Mouse (Mus musculus) heart, embryonic 14.5 days (tissue): ENCODE measurements around the gene Gm14190. TPM values are rescaled to one million over a fixed set of nuclear protein-coding genes. Genes with fewer than 3 reads are reported as not detected.

ENCODE experiments used
- polyA plus RNA-seq: library from polyadenylated mRNA; unstranded; fragments of >200 nt; fragmentation: Nextera tagmentation; extraction: Ambion mirVana; gene quantifications from 2 replicates; pipeline ENCODE4 v1.2.1, GENCODE M21; 2014

The Gm14190 gene
- polyA plus RNA-seq, 1 experiment from 2014 or later, result not detected

Other genes starting within 250 kb of the Gm14190 start
- gene Krt23, start 197.6 kb downstream of the Gm14190 start, polyA plus RNA-seq, result 0.38 TPM in 1 of 2 replicates, not detected in the other
- gene Krt39, start 169.4 kb downstream of the Gm14190 start, polyA plus RNA-seq, result not detected in 2 replicates
- gene Krt40, start 147.6 kb downstream of the Gm14190 start, polyA plus RNA-seq, result not detected in 2 replicates
- gene Krtap3-3, start 139.9 kb downstream of the Gm14190 start, polyA plus RNA-seq, result not detected in 2 replicates
- not detected in 2 replicates for gene Krtap3-2, start 133.9 kb downstream of the Gm14190 start, polyA plus RNA-seq
- gene Gm11939, start 131.3 kb downstream of the Gm14190 start, polyA plus RNA-seq, result not detected in 2 replicates
- gene Krtap3-1, start 124.1 kb downstream of the Gm14190 start, polyA plus RNA-seq, result not detected in 2 replicates
- gene Krtap1-5, start 109.7 kb downstream of the Gm14190 start, polyA plus RNA-seq, result not detected in 2 replicates
- not detected in 2 replicates for gene Krtap1-4, start 107.1 kb downstream of the Gm14190 start, polyA plus RNA-seq
- gene Krtap1-3, start 99.4 kb downstream of the Gm14190 start, polyA plus RNA-seq, result not detected in 2 replicates
- gene Krtap9-3, start 92.6 kb downstream of the Gm14190 start, polyA plus RNA-seq, result not detected in 2 replicates
- not detected in 2 replicates for gene Gm11938, start 87.4 kb downstream of the Gm14190 start, polyA plus RNA-seq
- gene Gm11937, start 80.6 kb downstream of the Gm14190 start, polyA plus RNA-seq, result not detected in 2 replicates
- gene Krtap2-4, start 75.9 kb downstream of the Gm14190 start, polyA plus RNA-seq, result not detected in 2 replicates
- gene Gm11562, start 70.3 kb downstream of the Gm14190 start, polyA plus RNA-seq, result not detected in 2 replicates
- not detected in 2 replicates for gene Krtap4-1, start 62.5 kb downstream of the Gm14190 start, polyA plus RNA-seq
- gene Krtap4-2, start 55.7 kb downstream of the Gm14190 start, polyA plus RNA-seq, result not detected in 2 replicates
- gene Krtap4-7, start 46.7 kb downstream of the Gm14190 start, polyA plus RNA-seq, result not detected in 2 replicates
- not detected in 2 replicates for gene Gm11555, start 40.5 kb downstream of the Gm14190 start, polyA plus RNA-seq
- gene Gm11563, start 31.8 kb downstream of the Gm14190 start, polyA plus RNA-seq, result not detected in 2 replicates
- not detected in 2 replicates for gene Krtap4-6, start 24.8 kb downstream of the Gm14190 start, polyA plus RNA-seq
- gene Gm14180, start 43.5 kb upstream of the Gm14190 start, polyA plus RNA-seq, result not detected in 2 replicates
- gene Gm11595, start 82.2 kb upstream of the Gm14190 start, polyA plus RNA-seq, result not detected in 2 replicates
- not detected in 2 replicates for gene Krtap4-8, start 90.0 kb upstream of the Gm14190 start, polyA plus RNA-seq
- gene Krtap4-9, start 94.5 kb upstream of the Gm14190 start, polyA plus RNA-seq, result not detected in 2 replicates
- not detected in 2 replicates for gene Gm11596, start 102.7 kb upstream of the Gm14190 start, polyA plus RNA-seq
- not detected in 2 replicates for gene Gm11569, start 108.2 kb upstream of the Gm14190 start, polyA plus RNA-seq
- not detected in 2 replicates for gene Gm11554, start 113.7 kb upstream of the Gm14190 start, polyA plus RNA-seq
- not detected in 2 replicates for gene Krtap4-13, start 119.2 kb upstream of the Gm14190 start, polyA plus RNA-seq
- gene Gm11564, start 124.9 kb upstream of the Gm14190 start, polyA plus RNA-seq, result not detected in 2 replicates
- not detected in 2 replicates for gene 2300003K06Rik, start 147.3 kb upstream of the Gm14190 start, polyA plus RNA-seq
- not detected in 2 replicates for gene Krtap4-16, start 160.9 kb upstream of the Gm14190 start, polyA plus RNA-seq
- not detected in 2 replicates for gene Gm11568, start 167.2 kb upstream of the Gm14190 start, polyA plus RNA-seq
- not detected in 2 replicates for gene Gm11559, start 173.7 kb upstream of the Gm14190 start, polyA plus RNA-seq
- not detected in 2 replicates for gene Krtap9-1, start 182.6 kb upstream of the Gm14190 start, polyA plus RNA-seq
- not detected in 2 replicates for gene Gm11567, start 188.4 kb upstream of the Gm14190 start, polyA plus RNA-seq
- not detected in 2 replicates for gene Krtap31-1, start 217.2 kb upstream of the Gm14190 start, polyA plus RNA-seq
- not detected in 2 replicates for gene Gm11565, start 224.0 kb upstream of the Gm14190 start, polyA plus RNA-seq
- gene Krtap31-2, start 245.6 kb upstream of the Gm14190 start, polyA plus RNA-seq, result not detected in 2 replicates